ENCODE assay signal across 22 mouse cellular contexts in genomic region chr2:33351449-33351848, GRCm38 (mm10). TPM values are rescaled to one million over a fixed set of nuclear protein-coding genes. Genes with fewer than 3 reads are reported as not detected.
DNase-seq lines count a peak whose midpoint lies in the region; ATAC-seq and TF ChIP-seq lines count a peak whose summit lies in the region.
"Had no signal": no experiment of that assay in that cellular context is flagged by ENCODE, and none has a peak within 500 bp of the region (broad histone marks: within the 10 kb centered on the region; RNA-seq: fewer than 3 reads in every experiment).

No protein-coding gene starts in this region.

- no peak for TF ChIP-seq EP300 in heart, postnatal 0 days (IDR thresholded peaks at IDR 0.05; ENCODE audit: low read depth)

- H3K36me3 ChIP-seq in heart, postnatal 0 days (replicated peaks; ENCODE audit: control insufficient read depth, insufficient read depth, low read length) = no peaks in the 10 kb centered on the region
- no peaks in the 10 kb centered on the region for H3K36me3 ChIP-seq in heart, embryonic 10.5 days
- H3K36me3 ChIP-seq in midbrain, embryonic 11.5 days (ENCODE audit: control insufficient read depth, insufficient read depth, low read length) = no peaks in the 10 kb centered on the region
- H3K36me3 ChIP-seq in midbrain, embryonic 15.5 days (replicated peaks) = no peaks in the 10 kb centered on the region
- H3K36me3 ChIP-seq: embryonic facial prominence, embryonic 12.5 days; embryonic facial prominence, embryonic 15.5 days; heart, embryonic 15.5 days had no signal

- H3K9ac ChIP-seq in heart, postnatal 0 days (replicated peaks; ENCODE audit: low read depth, low read length) = no peak overlapping the region
- H3K9ac ChIP-seq in midbrain, embryonic 11.5 days (ENCODE audit: low read length) = no peak overlapping the region
- no peak overlapping the region for H3K9ac ChIP-seq in midbrain, embryonic 15.5 days
- H3K9ac ChIP-seq: embryonic facial prominence, embryonic 12.5 days; embryonic facial prominence, embryonic 15.5 days; forebrain, postnatal 0 days; heart, embryonic 15.5 days; hindbrain, embryonic 14.5 days had no signal

- peak overlapping the region; percentile 51; the same call in 1 of the 2 replicates for H3K27ac ChIP-seq in heart, postnatal 0 days (ENCODE audit: low read depth)
- no peak overlapping the region for H3K27ac ChIP-seq in heart, embryonic 10.5 days
- H3K27ac ChIP-seq in midbrain, embryonic 11.5 days (ENCODE audit: low read depth, low read length) = no peak overlapping the region
- H3K27ac ChIP-seq in midbrain, embryonic 15.5 days = no peak overlapping the region
- H3K27ac ChIP-seq: embryonic facial prominence, embryonic 12.5 days; embryonic facial prominence, embryonic 15.5 days; heart, embryonic 15.5 days; hindbrain, embryonic 14.5 days had no signal

- TF ChIP-seq CTCF in heart, postnatal 0 days (IDR thresholded peaks at IDR 0.05; ENCODE audit: low read depth) = no peak

- H3K4me2 ChIP-seq in heart, postnatal 0 days (ENCODE audit: low read depth, low read length) = no peak overlapping the region
- H3K4me2 ChIP-seq in midbrain, embryonic 11.5 days = no peak overlapping the region
- no peak overlapping the region for H3K4me2 ChIP-seq in midbrain, embryonic 15.5 days
- H3K4me2 ChIP-seq: embryonic facial prominence, embryonic 12.5 days; embryonic facial prominence, embryonic 15.5 days; heart, embryonic 15.5 days; hindbrain, embryonic 14.5 days had no signal

- ATAC-seq in heart, postnatal 0 days (ENCODE audit: insufficient read depth, low read depth) = no peak
- ATAC-seq in midbrain, embryonic 11.5 days (ENCODE audit: low FRiP score) = no peak
- no peak for ATAC-seq in midbrain, embryonic 15.5 days (replicated peaks)
- ATAC-seq: CD4-positive, CD25-positive, alpha-beta regulatory T cell, adult 4 months; forebrain, embryonic 14.5 days; forebrain, postnatal 0 days had no signal

- no peaks in the 10 kb centered on the region for H3K27me3 ChIP-seq in heart, postnatal 0 days (ENCODE audit: control insufficient read depth, insufficient read depth, low read length)
- H3K27me3 ChIP-seq in heart, embryonic 10.5 days (ENCODE audit: insufficient read depth, poor library complexity, severe bottlenecking) = no peaks in the 10 kb centered on the region
- H3K27me3 ChIP-seq in midbrain, embryonic 11.5 days (ENCODE audit: control insufficient read depth, insufficient read depth, low read length) = no peaks in the 10 kb centered on the region
- no peaks in the 10 kb centered on the region for H3K27me3 ChIP-seq in midbrain, embryonic 15.5 days (replicated peaks)
- H3K27me3 ChIP-seq: embryonic facial prominence, embryonic 12.5 days; embryonic facial prominence, embryonic 15.5 days; heart, embryonic 15.5 days had no signal

- no peak overlapping the region for H3K4me3 ChIP-seq in heart, postnatal 0 days (ENCODE audit: low read depth, low read length)
- H3K4me3 ChIP-seq in heart, embryonic 10.5 days = no peak overlapping the region
- no peak overlapping the region for H3K4me3 ChIP-seq in midbrain, embryonic 11.5 days (ENCODE audit: low read depth, low read length)
- H3K4me3 ChIP-seq in midbrain, embryonic 15.5 days = no peak overlapping the region
- H3K4me3 ChIP-seq: embryonic facial prominence, embryonic 12.5 days; embryonic facial prominence, embryonic 15.5 days; heart, embryonic 15.5 days had no signal

- 88% methylated on average over 3 of the region's 3 CpGs for WGBS in heart, postnatal 0 days
- 88% methylated on average over 3 of the region's 3 CpGs for WGBS in heart, embryonic 10.5 days
- 90% methylated on average over 3 of the region's 3 CpGs for WGBS in midbrain, embryonic 11.5 days
- 89% methylated on average over 3 of the region's 3 CpGs for WGBS in midbrain, embryonic 15.5 days

- peak; percentile 90 for DNase-seq in heart, adult 11 months
- no peak for DNase-seq in heart, postnatal 36 days
- DNase-seq in heart, postnatal 0 days (ENCODE audit: low spot score) = no peak
- no peak for DNase-seq in heart, embryonic 10.5 days (ENCODE audit: low spot score)
- peak; percentile 31 for DNase-seq in midbrain, embryonic 11.5 days (ENCODE audit: low spot score, missing footprints)
- DNase-seq: adrenal gland, adult 2 months; adrenal gland, postnatal 14 days; cerebellum, adult 11-12 months; cerebellum, adult 8-10 months; cerebellum, postnatal 25 days; forebrain, postnatal 0 days; gastrocnemius, postnatal 36 days; heart, postnatal 14 days; kidney, adult 11 months; kidney, adult 8-10 months had no signal

- intact Hi-C loops in heart, postnatal 36 days (cut with DNase I) = no loop called here

- no peaks in the 10 kb centered on the region for H3K4me1 ChIP-seq in heart, postnatal 0 days (ENCODE audit: control insufficient read depth, insufficient read depth)
- H3K4me1 ChIP-seq in heart, embryonic 10.5 days = peaks cover 16% of the 10 kb centered on the region; the same call in 1 of the 2 replicates
- H3K4me1 ChIP-seq in midbrain, embryonic 11.5 days (ENCODE audit: control insufficient read depth, insufficient read depth, low read length) = no peaks in the 10 kb centered on the region
- H3K4me1 ChIP-seq in midbrain, embryonic 15.5 days = peaks cover 15% of the 10 kb centered on the region
- H3K4me1 ChIP-seq: embryonic facial prominence, embryonic 12.5 days had no signal

- H3K9me3 ChIP-seq in heart, postnatal 0 days (replicated peaks; ENCODE audit: control insufficient read depth, low read length) = no peaks in the 10 kb centered on the region
- H3K9me3 ChIP-seq in heart, embryonic 10.5 days = no peaks in the 10 kb centered on the region
- no peaks in the 10 kb centered on the region for H3K9me3 ChIP-seq in midbrain, embryonic 11.5 days (ENCODE audit: control insufficient read depth, low read length)
- H3K9me3 ChIP-seq in midbrain, embryonic 15.5 days = no peaks in the 10 kb centered on the region
- H3K9me3 ChIP-seq: embryonic facial prominence, embryonic 12.5 days; embryonic facial prominence, embryonic 15.5 days; heart, embryonic 15.5 days had no signal

RNA-seq across cellular contexts. Expression of gene Ralgps1, which starts 19.8 kb away (rescaled TPM):
- total RNA-seq in heart, postnatal 36 days (2021) = 1 to 10 TPM; 4.8 to 5.6 TPM
- 3.4 and 6.9 TPM in 2 replicates for total RNA-seq in heart, postnatal 0 days (2014; rRNA removed; ENCODE audit: low replicate concordance)
- polyA plus RNA-seq in heart, postnatal 0 days (2015; fragmentation: Nextera tagmentation; extraction: Ambion mirVana) = 2.7 and 3.2 TPM in 2 replicates
- polyA plus RNA-seq in heart, embryonic 10.5 days (2016; fragmentation: Nextera tagmentation; extraction: Ambion mirVana) = 3.8 and 6.4 TPM in 2 replicates
- polyA plus RNA-seq in midbrain, embryonic 11.5 days (2014; fragmentation: Nextera tagmentation; extraction: Ambion mirVana) = 13.5 and 13.8 TPM in 2 replicates
- 47.6 and 53.1 TPM in 2 replicates for polyA plus RNA-seq in midbrain, embryonic 15.5 days (2015; fragmentation: Nextera tagmentation; extraction: Ambion mirVana)

Comparison
In these comparisons a context has a peak if more than half of its experiments do, and no peak if none do; other contexts are left out.
1. DNase-seq: peak in heart, adult 11 months (single experiment) and midbrain, embryonic 11.5 days (single experiment); none in heart, postnatal 36 days (0 of 2), heart, postnatal 0 days (single experiment) and heart, embryonic 10.5 days (single experiment).